Mouse (Mus musculus): Measurements from ENCODE around the gene Ppp1r27.
"Not testable (repeated sequence)": the region's sequence is repeated elsewhere in the genome, so short reads cannot be mapped to it uniquely, and the experiment has no call there.

Ppp1r27 gene

DNA sequence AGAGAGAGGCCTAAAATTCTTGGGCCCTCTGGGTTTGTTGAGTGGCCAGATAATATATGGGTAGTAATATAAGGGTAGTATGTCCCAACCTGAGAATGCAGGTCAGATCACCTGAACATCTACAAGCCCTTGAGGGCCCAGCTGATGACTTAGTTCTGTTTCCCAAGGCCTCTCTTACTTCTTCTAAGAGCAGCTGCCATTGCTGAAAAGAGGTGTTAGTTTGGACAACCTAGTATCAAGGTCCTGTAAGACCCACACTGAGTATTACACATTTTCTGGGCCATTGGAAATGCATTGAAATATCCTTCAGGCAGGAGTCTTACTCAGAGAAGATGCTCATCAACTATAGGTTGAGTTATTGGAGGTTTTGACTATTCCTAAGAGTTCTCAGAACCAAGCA, 25.0 kb upstream of the Ppp1r27 start:
- DNase-seq (ENCODE audit: low spot score in 2 of 2) = no peak

DNA sequence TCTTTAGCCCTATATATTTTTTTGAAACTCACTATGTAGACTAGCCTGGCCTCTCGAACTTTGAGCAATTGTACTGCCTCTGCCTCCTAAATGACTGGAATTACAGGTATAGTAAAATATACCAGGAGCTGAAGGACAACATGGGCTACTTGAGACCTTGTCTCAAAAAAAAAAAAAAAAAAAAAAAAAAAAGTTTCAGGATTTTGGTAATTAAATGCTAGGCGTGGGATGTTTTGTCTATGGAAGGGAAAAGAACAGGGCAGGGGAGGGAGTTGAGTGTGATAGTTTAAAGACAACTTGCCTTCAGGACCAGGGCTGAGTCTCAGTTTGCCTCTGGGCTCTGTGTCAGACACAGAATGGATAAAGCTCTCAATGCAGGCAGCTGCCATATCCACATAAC, 24.1 kb upstream of the Ppp1r27 start:
- DNase-seq (ENCODE audit: low spot score in 2 of 2) = no peak

DNA sequence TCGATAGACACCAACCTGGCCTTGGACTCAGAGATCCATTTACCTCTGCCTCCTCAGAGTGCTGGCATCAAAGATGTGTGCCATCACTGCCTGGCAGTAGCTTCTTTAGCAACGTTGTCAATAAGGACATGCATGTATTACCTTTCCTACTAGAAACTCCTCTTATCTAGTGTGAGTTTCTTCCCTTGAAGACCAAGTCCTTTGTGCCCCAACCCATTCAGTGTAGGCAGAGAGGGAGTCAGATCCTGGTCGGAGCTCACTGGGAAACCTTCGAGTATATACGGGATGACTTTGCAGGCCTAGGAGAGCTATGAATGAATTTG, 23.3 kb upstream of the Ppp1r27 start:
- DNase-seq (ENCODE audit: low spot score in 2 of 2) = no peak

DNA sequence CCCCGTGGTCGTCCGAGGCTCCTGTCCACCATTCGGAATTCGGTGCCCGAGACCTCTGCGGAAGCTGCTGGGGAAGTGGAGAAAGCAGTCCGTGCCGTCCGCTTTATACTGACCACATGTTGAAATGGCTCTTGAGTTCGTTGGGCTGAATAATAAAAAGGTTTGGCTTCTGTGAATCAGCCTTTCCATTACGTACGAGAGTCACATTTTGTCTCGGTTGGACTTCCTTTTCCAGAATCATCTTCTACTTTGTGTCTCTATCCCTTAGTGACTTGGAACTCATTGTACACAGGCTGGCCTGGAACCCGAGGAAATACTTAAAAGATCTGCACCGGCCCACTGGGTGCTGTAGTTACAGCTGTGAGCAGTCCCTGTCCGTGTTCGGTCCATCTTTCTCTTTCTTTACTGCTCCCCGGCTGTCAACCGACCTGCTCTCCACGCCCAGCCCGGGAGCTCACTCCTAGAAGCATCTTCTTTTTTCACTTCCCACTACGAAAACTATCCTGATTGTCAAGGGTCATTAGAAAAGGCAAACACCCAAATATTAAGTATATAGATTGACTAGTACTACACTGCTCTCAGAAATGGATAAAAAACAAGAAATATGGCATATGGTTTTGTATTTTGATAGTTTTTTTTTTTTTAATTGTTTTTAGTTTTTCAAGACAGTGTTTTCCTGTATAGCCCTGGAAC, 22.8 kb upstream of the Ppp1r27 start:
- no peak for DNase-seq (ENCODE audit: low spot score in 2 of 2)

DNA sequence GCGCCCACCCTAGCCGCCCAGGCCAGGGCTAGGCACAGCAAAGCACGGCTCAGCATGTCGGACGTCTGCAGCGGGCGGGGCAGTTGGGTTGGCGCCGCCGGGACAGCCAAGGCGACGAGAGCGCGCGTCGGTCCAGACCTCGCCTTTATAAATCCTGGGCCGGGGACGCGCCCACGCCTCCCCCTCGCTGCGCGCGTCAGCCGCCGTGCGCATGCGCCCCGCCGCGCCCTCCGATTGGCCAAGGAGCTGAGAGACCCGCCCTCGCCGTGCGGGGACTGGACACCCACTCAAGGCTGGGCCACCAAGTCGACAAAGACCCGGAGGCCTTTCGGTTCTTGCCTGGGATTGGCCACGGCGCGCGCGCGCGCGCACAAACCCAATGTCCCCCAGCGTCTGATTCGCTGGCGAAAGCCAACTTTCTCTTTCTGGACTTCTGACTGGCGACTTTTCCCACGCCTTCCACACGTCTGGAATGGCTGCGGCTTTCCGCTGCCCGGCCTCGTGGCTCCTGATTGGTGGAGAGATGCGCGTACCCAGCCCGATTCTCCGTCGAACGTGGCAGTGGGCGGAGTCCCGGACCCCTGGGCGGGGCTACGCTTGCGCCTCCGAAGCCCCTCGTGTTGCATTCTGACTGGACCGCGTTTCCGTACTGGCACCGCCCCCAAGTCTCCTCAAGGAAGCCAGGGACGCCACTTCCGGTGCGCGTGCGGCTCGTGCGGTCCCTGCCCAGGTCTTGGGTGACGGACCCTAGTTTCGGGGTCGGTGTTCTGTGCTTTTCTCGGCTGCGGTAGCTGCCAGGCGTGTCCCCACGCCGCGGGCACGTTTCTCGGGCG, 22.0 kb upstream of the Ppp1r27 start, which contains the start of gene P4hb:
TSS of gene P4hb (minus strand) at position 502 of the 833 bp plus-strand sequence.
- DNase-seq (ENCODE audit: low spot score in 2 of 2) = peak; percentile 100

DNA sequence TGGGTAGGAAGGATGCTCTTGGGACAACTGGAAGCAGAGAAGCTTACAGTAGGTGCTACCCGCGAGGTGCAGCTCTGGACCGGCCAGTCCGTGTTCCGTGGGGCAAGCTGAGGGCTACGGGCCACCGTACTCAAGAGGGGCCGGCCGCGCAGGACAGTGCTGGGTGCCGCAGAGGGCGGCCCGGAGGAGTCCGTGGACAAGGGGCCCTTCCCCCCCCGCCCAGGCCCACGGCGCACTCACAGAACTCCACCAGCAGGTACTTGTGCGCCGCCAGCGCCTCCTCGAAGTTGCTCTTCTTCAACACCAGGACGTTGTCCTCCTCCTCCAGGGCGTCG, 21.5 kb upstream of the Ppp1r27 start:
- DNase-seq (ENCODE audit: low spot score in 2 of 2) = no peak

DNA sequence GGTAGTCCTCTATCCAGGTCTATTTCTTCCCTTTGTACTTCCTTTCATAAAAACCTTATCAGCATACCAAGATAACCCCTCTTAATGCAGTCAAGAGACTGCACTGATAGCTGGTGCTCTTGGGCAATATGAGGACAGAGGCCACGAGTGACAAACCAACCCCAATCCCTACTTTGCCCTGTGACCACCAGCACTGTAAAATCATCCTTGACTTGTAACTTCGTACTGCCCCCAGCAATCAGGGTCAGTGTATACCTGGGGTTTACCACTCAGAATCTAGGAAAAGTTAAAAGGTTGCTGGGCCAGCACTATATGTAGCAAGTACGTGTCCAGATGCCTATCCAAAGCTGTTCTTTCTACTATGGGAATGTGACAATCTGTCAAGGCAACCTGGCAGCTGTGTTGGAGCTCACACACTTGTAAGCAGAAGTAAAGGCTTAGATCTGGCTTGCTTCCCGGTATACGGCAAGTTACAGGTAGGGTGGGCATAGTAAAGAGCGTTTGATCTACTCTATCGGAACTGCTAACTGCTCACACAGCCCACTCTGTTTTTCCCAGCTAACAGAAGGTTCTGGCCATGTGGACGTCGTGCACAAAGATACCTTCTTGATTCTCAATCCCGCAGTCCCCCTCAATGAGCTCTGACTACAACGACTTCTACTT, 21.0 kb upstream of the Ppp1r27 start:
- DNase-seq (ENCODE audit: low spot score in 2 of 2) = peak; percentile 30 to 47

DNA sequence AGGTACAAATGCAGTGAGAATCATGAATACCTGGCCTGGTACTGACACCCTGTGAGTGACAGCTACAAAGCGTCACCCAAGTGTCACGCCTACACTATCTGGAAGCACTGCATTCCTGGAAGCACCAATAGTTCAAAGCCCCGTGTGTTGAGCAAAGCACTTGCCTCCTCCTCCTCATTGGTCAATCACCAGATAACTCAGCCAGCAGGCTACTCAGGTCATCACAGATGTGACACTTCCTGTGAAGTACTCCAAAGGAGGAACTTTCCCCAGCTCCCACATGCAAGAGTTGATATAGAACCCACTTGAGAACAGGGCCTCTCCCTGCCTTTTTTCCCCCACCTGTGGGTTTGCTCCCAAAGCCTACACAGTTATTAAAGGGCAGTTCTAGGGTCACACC, 20.2 kb upstream of the Ppp1r27 start:
- DNase-seq (ENCODE audit: low spot score in 2 of 2) = no peak

DNA sequence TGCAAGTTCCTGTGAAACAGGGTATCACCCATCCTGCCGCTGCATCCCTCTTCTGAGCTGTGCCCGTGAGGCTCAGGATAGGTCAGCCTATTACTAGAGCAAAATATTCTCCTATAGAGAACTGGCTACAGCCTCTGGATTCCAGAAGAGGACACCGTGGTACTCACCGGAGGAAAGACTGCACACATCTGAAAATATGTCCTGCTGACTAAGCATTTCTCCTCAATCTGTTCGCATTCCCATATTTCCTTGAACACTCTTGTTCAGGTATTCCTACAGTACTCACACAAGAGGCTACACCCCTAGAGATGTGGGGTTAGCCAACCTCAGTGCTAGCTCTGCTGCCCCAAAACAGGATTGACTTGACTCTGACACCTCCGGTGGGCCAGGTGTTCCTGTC, 17.4 kb upstream of the Ppp1r27 start:
- DNase-seq (ENCODE audit: low spot score in 2 of 2) = no peak

DNA sequence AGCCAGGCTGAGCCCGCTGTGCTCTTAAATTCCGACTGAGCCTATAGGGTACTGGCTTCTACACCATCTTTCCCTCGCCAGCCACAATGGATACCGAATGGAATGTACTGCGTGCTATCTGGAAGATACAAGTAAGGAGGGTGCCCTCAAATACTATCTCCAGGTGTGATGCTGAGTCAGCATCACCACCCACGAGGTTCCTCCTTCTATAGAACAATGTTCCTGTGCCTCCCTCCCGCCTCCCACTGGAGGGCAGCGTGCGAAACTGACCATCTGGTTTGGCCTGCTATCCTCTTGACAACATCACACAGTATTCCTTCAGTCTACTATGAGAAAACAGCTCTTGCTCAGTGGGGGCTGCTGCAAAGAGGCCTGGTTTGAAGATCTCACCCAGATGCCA, 14.2 kb upstream of the Ppp1r27 start:
- no peak for DNase-seq (ENCODE audit: low spot score in 2 of 2)

DNA sequence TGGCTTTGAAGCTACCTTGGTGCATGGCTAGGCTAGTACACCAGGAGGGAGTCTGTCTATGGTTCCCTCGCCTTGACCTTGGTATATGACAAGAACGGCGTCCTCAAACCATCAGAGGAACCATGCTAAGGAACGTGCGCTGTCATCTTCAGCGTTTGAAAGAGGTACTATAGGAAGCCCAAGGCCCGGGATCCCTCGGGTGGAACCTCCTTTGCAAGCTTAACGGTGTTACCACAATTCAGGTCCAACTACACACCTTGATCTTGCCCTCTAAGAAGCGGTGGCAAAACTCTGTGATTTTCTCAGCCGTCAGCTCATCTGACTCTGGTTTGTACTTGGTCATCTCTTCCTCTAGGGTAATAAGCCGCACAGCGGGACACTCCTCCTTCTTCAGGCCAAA, 12.0 kb upstream of the Ppp1r27 start:
- no peak for DNase-seq (ENCODE audit: low spot score in 2 of 2)

DNA sequence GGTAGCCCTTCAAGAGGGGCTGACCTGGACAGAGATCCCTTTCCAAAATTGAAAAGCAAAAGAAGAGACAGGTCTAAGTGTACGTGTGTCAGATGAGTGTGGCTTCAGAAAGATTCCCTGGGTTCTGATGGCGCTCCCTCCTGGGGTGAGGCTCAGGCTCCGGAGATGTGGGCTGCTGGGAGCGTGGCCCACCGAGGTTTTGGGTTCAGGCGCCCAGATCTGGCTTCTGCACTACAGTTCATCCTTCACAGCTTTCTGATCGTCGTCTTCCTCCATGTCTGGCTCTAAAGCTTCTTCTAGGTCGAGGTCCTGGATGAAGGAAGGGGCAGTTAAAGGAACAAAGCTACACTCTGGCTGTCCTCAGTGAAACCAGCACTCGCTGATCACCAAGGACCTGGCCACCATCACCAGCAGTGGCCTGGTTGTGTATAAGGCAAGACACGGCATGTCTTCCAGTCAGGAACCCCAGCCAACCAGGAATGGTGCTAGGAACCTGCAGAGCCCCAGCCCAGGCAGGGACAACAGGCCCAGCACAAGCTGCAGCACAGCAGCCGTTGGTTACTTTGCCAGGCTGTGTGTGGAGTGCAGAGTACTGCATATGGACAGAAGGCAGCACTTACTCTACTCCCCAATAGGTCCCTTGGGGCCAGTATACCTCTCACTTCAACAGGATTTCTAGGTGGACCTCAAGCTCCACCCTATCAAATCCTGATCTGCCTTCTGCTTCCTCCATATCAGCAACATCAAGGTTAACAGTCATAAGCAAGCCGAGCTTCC, 10.2 kb upstream of the Ppp1r27 start:
- DNase-seq (ENCODE audit: low spot score in 2 of 2) = no peak

DNA sequence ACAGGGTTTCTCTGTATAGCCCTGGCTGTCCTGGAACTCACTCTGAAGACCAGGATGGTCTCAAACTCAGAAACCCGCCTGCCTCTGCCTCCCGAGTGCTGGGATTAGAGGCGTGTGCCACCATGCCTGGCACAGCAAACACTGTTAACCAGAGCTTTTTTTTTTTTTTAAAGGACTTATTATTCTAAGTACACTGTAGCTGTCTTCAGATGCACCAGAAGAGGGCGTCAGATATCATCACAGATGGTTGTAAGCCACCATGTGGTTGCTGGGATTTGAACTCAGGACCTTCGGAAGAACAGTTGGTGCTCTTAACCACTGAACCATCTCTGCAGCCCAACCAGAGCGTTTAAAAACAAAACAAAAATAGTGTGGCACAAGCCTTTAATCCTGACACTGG, 7.9 kb upstream of the Ppp1r27 start:
- DNase-seq (ENCODE audit: low spot score in 2 of 2) = not testable (repeated sequence)

DNA sequence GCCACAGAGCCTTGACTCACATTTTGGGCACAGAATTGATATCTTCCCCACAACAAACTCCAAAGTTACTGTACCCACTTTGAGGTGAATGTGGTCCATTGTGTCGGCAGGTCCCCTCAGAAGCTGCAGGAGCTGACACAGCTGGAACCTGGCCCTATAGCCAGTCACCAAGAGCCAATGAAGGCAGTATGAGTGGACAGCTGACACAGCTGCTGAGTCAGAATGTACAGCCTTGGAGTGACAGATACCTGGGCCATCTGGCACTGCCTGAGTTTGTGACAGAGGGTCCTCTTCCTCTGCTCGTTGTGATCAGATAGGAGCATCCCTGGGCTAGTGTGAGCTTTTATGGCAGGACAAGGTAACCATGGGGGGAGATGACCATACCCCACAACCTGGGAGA, 4.3 kb upstream of the Ppp1r27 start:
- no peak for DNase-seq (ENCODE audit: low spot score in 2 of 2)

DNA sequence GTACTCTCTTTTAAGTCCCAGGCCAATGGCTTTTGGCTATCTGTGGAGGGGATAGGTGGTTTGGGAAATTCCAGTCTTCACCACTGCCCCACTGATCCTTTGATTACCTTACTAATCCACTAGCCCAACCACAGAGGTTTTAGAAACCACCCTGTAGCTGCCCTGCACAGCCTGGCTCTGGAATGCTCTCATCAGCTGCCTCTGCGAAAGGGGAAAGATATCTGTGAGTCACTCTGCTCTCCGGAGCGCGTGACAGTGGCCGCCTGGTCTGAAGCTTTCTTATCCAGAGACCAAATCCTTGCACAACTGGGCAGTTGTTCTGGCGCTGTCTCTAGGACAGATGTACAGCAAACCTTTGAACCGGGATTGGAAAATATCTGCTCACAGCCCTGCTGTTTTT, 3.9 kb upstream of the Ppp1r27 start:
- DNase-seq (ENCODE audit: low spot score in 2 of 2) = no peak

DNA sequence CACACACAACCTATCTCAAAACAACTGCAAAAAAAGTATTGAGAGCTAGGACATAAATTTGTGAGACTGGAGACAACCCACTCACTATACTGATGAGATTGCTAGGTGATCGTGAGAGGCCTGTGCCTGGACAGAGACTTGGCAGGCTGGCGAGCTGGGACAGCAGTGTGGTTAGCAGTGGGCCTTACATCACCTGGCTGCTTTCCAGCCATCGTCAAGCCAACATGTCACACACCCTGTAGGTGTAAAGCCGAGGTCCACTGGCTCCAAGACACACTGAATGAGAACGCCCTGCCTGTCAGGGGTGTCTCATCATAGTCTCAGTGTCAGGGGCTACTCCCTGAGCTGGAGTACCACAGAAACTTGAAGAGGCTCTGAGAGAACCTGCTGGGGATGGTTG, 1.8 kb upstream of the Ppp1r27 start:
- DNase-seq (ENCODE audit: low spot score in 2 of 2) = no peak

DNA sequence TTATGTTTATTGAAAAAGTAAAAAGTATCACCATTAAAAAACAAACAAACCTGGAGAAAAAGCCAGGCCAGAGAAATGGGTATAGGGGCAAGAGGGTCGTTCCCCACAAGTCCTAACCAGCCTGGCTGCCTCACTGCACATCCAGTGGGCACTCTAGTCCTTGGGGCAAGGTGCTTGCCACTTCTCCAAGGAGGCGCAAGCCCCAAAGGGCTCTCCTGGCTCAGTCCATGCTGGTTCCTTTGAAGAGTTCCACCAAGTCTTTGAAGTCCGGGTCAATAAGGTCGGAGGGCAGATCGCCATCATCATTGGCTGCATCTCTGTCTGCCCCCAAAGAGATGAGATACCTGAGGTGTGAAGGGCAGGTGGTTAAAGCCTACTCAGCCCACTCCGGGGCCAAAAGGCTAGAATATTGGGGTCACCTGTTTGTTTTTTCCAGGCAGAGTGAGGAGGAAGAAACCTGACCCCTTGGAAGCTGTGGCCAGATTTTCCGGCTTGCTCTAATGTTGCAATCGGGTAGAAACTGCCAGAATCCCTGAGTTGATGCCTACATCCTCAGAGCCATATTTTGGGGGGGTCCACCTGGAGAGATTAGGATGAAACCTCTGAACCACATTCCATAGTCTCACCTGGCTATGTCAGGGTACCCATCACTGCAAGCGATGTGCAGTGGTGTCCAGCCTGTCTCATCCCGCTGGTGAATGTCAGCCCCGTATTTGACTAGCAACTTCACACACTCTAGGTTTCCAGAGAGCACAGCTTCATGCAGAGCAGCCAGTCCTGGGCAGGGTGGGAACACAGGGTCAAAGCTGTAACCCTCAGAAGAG, 734 bp downstream of the Ppp1r27 start:
- DNase-seq (ENCODE audit: low spot score in 2 of 2) = peak in 1 of 2 experiments; percentile 49

DNA sequence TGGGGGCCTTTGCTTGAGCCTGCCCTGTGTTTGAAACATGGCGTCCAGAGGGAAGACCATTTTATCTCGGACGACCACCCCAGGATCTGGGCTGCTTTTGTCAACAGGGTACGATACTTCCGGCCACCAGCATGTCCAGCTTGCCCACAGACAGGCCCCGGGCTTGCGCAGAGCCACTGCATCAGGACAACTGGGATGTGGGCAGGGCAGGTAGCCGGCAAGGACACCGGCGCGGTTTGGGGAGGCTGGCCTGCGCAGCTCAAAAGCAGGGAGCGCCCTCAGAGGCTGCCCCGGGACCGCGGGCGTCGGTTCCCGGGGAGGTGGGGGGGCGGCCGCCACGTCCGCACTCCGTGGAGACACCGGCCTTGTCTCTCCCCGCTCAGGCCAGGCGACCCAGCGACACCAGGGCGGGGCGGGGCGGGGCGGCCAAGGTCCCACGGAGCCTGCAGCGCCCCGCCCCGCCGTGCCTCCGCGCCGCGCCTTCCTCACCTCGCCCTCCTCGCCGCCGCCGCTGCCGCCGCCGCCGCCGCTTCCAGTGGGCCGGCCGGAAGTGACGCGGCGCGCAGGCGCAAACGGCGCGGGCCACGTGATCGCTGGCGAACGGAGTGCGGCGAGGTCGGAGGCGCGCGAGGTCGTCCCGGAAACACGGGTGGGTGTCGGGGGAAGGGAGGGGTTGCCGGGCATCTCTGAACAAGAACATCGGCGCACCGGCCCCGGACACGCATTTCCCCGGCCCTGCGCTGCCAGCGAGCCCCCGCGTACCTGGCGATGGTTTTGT, 1.6 kb downstream of the Ppp1r27 start, which contains the start of gene Mcrip1:
TSS of gene Mcrip1 (minus strand) at position 560 of the 778 bp plus-strand sequence.
- peak; percentile 95 to 96 for DNase-seq (ENCODE audit: low spot score in 2 of 2)

DNA sequence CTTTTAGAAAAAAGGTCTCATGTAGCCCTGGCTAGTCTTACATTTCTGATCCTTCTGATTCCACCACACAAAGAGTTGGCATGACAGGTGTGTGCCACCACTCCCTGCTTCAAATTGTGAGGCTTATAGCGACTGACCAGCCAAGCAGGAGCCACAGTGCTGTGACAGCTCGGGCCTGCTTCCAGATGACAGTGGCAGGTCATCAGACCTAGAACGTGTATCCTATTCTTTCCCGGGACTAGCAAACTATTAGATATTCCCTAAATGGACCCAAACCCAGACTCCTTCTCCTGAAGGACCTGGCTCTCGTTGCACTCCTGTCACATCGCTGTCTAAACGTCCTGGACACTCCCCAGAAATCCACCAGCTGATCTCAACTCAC, 2.2 kb downstream of the Ppp1r27 start:
- no peak for DNase-seq (ENCODE audit: low spot score in 2 of 2)

DNA sequence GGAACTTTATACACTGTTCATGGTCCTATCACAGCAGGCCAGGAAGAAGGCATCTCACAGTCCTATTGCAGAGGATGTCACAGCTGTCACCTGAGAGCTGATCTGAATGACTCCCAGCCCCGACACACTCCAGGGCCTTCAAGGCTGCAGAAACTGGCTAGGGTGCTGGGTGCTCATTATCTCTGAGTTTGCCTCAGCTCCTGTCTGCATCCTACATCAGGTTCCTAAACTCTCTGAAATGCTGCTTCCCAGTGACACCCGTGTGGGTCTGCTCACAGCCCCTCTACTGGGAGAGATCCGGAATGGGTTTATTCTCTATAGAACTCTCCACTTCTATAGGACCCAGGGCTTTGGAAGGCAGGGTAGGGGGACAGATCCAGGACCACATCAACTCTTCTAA, 2.7 kb downstream of the Ppp1r27 start:
- DNase-seq (ENCODE audit: low spot score in 2 of 2) = no peak

DNA sequence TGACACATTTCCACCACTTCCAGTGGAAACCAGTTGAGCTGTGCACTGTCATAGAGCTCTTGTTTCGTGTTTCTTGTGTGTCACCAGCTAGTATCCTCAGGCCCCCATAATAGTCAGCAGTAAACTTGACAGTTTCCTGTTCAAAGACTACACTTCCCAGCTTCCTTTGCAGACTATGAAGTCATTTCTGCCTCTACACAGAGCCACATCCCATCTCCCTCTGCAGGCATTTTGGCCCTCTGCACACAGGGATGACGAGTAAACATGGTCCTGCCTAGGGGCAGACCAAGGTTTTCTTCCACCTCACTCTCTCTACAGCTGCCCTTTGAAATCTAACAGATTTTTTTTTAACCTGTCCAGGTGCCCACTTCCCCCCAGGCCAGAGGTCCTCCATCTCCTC, 3.5 kb downstream of the Ppp1r27 start:
- DNase-seq (ENCODE audit: low spot score in 2 of 2) = no peak

Measured in right cerebral cortex, postnatal 10 days (tissue).